Mouse (Mus musculus): ENCODE data around the gene Slc4a7.

DNA sequence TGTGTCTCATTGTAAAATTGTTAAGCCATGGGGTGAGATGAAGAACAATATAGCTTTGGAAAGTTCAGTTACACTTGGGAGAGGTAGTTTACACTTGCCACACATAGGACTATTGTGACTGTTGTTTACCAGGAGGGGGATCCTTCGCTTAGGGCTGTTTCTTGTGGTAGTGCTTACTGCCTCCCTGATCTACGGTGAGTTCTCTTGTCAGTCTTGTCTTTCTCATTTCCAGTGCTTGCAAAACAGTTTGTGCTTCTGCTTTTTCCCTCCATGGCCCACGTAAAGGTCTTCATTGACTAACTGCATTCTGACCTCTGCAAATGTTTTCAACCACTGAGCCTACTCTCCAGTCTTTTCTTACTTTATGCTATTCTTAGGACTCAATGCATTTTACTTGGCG lies 98.3 kb downstream of the Slc4a7 start:
- TF ChIP-seq CTCF (IDR thresholded peaks at IDR 0.05; ENCODE audit: borderline replicate concordance, insufficient read depth, low read length) (no peak), POLR2A (IDR thresholded peaks at IDR 0.05; ENCODE audit: low read depth, low read length) (no peak)
